In the genomic region with DNA sequence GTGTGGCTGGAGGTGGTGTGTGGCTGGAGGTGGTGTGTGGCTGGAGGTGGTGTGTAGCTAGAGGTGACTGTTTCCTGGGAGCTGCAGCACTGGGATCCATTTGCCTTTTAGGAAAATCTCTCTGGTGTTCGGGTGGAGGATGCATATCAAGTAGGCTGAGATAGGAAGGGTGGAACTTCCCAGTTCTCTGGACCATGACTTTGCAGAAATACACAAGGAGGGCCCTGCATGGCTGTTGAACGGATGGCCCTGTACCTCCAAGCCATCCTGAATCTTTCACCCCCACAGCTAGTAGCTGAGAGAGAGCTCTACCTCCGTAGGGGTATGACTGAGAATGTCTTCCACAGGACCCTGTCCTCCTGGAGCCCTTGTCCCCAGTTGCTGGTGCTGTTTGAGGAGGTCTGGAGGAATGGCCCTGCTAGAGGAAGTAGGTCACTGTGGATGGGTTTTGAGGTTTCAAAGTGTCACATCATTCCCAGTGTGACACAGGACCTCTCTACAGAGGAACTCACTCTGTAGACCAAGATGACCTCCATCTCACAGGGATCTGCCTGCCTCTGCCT, we compare ENCODE assay signal across 18 mouse cellular contexts. TPM values are rescaled to one million over a fixed set of nuclear protein-coding genes. Genes with fewer than 3 reads are reported as not detected.
DNase-seq lines count a peak whose midpoint lies in the region; ATAC-seq and TF ChIP-seq lines count a peak whose summit lies in the region.
"Had no signal": no experiment of that assay in that cellular context is flagged by ENCODE, and none has a peak within 500 bp of the region (broad histone marks: within the 10 kb centered on the region; RNA-seq: fewer than 3 reads in every experiment).

No protein-coding gene starts in this region.

- peak; percentile 69 for DNase-seq in c-Kit-positive CD71-positive TER-119-positive erythroid progenitor cells, embryonic 14.5 days (ENCODE audit: low spot score)
- peak; percentile 53 for DNase-seq in liver, embryonic 13.5 days
- DNase-seq in cerebellum, postnatal 10 days: no peak
- DNase-seq in lung, postnatal 0 days (ENCODE audit: low spot score): no peak
- DNase-seq: adrenal gland, postnatal 10 days; cerebellum, postnatal 25 days; heart, adult 18-20 months; kidney, adult 2 months; kidney, postnatal 36 days; thymus, postnatal 36 days had no signal

- 0 out of 2 replicates have a peak overlapping the region, but pooled peaks have one; percentile 2 for H3K9ac ChIP-seq in neural tube, embryonic 14.5 days (replicated peaks; ENCODE audit: low read depth, low read length)
- no peak overlapping the region for H3K9ac ChIP-seq in neural tube, embryonic 15.5 days (replicated peaks)
- H3K9ac ChIP-seq in liver, embryonic 13.5 days: peak overlapping the region; percentile 64
- no peak overlapping the region for H3K9ac ChIP-seq in lung, postnatal 0 days (replicated peaks; ENCODE audit: low read depth)
- H3K9ac ChIP-seq: embryonic facial prominence, embryonic 12.5 days; lung, embryonic 15.5 days had no signal

- TF ChIP-seq EP300 in lung, postnatal 0 days (IDR thresholded peaks at IDR 0.05): no peak

- TF ChIP-seq CTCF in lung, postnatal 0 days (IDR thresholded peaks at IDR 0.05): no peak

- H3K9me3 ChIP-seq in neural tube, embryonic 14.5 days (ENCODE audit: control insufficient read depth, low read length): no peaks in the 10 kb centered on the region
- no peaks in the 10 kb centered on the region for H3K9me3 ChIP-seq in neural tube, embryonic 15.5 days (replicated peaks)
- no peaks in the 10 kb centered on the region for H3K9me3 ChIP-seq in liver, embryonic 13.5 days (replicated peaks)
- H3K9me3 ChIP-seq in lung, postnatal 0 days (ENCODE audit: low read length): no peaks in the 10 kb centered on the region
- H3K9me3 ChIP-seq: embryonic facial prominence, embryonic 12.5 days; limb, embryonic 10.5 days; lung, embryonic 15.5 days had no signal

- no peak overlapping the region for H3K4me3 ChIP-seq in neural tube, embryonic 14.5 days (ENCODE audit: low read depth, low read length)
- H3K4me3 ChIP-seq in neural tube, embryonic 15.5 days (replicated peaks): no peak overlapping the region
- H3K4me3 ChIP-seq in liver, embryonic 13.5 days (replicated peaks): peak overlapping the region; percentile 16
- H3K4me3 ChIP-seq in lung, postnatal 0 days (ENCODE audit: low read depth, low read length): no peak overlapping the region
- H3K4me3 ChIP-seq: embryonic facial prominence, embryonic 12.5 days; limb, embryonic 10.5 days; lung, embryonic 15.5 days had no signal

- ATAC-seq in neural tube, embryonic 14.5 days (ENCODE audit: low read depth): no peak
- no peak for ATAC-seq in neural tube, embryonic 15.5 days (ENCODE audit: low FRiP score)
- peak; percentile 56 for ATAC-seq in liver, embryonic 13.5 days (ENCODE audit: low read depth)
- no peak for ATAC-seq in lung, postnatal 0 days
- ATAC-seq in megakaryocyte progenitor cell, adult 5-6 weeks (replicated peaks; ENCODE audit: poor library complexity): no peak
- ATAC-seq: hindbrain, postnatal 0 days had no signal

- H3K36me3 ChIP-seq in neural tube, embryonic 14.5 days (ENCODE audit: control insufficient read depth, insufficient read depth, low read length): no peaks in the 10 kb centered on the region
- no peaks in the 10 kb centered on the region for H3K36me3 ChIP-seq in neural tube, embryonic 15.5 days
- H3K36me3 ChIP-seq in liver, embryonic 13.5 days: no peaks in the 10 kb centered on the region
- H3K36me3 ChIP-seq in lung, postnatal 0 days (ENCODE audit: insufficient read depth, low read length): no peaks in the 10 kb centered on the region
- H3K36me3 ChIP-seq: embryonic facial prominence, embryonic 12.5 days; limb, embryonic 10.5 days; lung, embryonic 15.5 days had no signal

- H3K4me2 ChIP-seq in neural tube, embryonic 14.5 days (ENCODE audit: low read depth, low read length): no peak overlapping the region
- H3K4me2 ChIP-seq in neural tube, embryonic 15.5 days: no peak overlapping the region
- peak overlapping the region; percentile 60 for H3K4me2 ChIP-seq in liver, embryonic 13.5 days
- H3K4me2 ChIP-seq in lung, postnatal 0 days (replicated peaks; ENCODE audit: low read depth, low read length): no peak overlapping the region
- H3K4me2 ChIP-seq: embryonic facial prominence, embryonic 12.5 days; lung, embryonic 15.5 days; midbrain, embryonic 11.5 days had no signal

- no peak overlapping the region for H3K27ac ChIP-seq in neural tube, embryonic 14.5 days (ENCODE audit: low read depth, low read length)
- H3K27ac ChIP-seq in neural tube, embryonic 15.5 days (replicated peaks): no peak overlapping the region
- peak overlapping the region; percentile 97 for H3K27ac ChIP-seq in liver, embryonic 13.5 days
- no peak overlapping the region for H3K27ac ChIP-seq in lung, postnatal 0 days (ENCODE audit: low read length)
- H3K27ac ChIP-seq: embryonic facial prominence, embryonic 12.5 days; hindbrain, postnatal 0 days; limb, embryonic 10.5 days; lung, embryonic 15.5 days had no signal

- WGBS in neural tube, embryonic 14.5 days: 75% methylated on average over 3 of the region's 3 CpGs
- WGBS in neural tube, embryonic 15.5 days: 89% methylated on average over 3 of the region's 3 CpGs
- 19% methylated on average over 3 of the region's 3 CpGs for WGBS in liver, embryonic 13.5 days (ENCODE audit: insufficient replicate concordance)
- WGBS in lung, postnatal 0 days: 68% methylated on average over 3 of the region's 3 CpGs

- no peaks in the 10 kb centered on the region for H3K27me3 ChIP-seq in neural tube, embryonic 14.5 days (ENCODE audit: control insufficient read depth, insufficient read depth, low read length)
- H3K27me3 ChIP-seq in neural tube, embryonic 15.5 days (replicated peaks): no peaks in the 10 kb centered on the region
- H3K27me3 ChIP-seq in liver, embryonic 13.5 days: no peaks in the 10 kb centered on the region
- no peaks in the 10 kb centered on the region for H3K27me3 ChIP-seq in lung, postnatal 0 days (replicated peaks; ENCODE audit: insufficient read depth, low read length)
- H3K27me3 ChIP-seq: embryonic facial prominence, embryonic 12.5 days; lung, embryonic 15.5 days had no signal

- H3K4me1 ChIP-seq in neural tube, embryonic 14.5 days (ENCODE audit: control insufficient read depth, insufficient read depth, low read length): peaks cover 9% of the 10 kb centered on the region
- H3K4me1 ChIP-seq in neural tube, embryonic 15.5 days: peaks cover 20% of the 10 kb centered on the region
- H3K4me1 ChIP-seq in liver, embryonic 13.5 days (replicated peaks): peaks cover 79% of the 10 kb centered on the region
- no peaks in the 10 kb centered on the region for H3K4me1 ChIP-seq in lung, postnatal 0 days (ENCODE audit: insufficient read depth, low read depth, low read length)

RNA-seq across cellular contexts. Expression of a gene that starts 3.8 kb away (rescaled TPM):
- polyA plus RNA-seq in neural tube, embryonic 14.5 days (2014; fragmentation: Nextera tagmentation; extraction: Ambion mirVana): 9.9 and 11.5 TPM in 2 replicates
- polyA plus RNA-seq in neural tube, embryonic 15.5 days (2015; fragmentation: Nextera tagmentation; extraction: Ambion mirVana): 15.1 and 16.6 TPM in 2 replicates
- 96.5 and 121 TPM in 2 replicates for polyA plus RNA-seq in liver, embryonic 13.5 days (2015; fragmentation: Nextera tagmentation; extraction: Ambion mirVana)
- polyA plus RNA-seq in lung, postnatal 0 days (2015; fragmentation: Nextera tagmentation; extraction: Ambion mirVana): 21.7 and 25.7 TPM in 2 replicates
- total RNA-seq in megakaryocyte progenitor cell, adult 5-6 weeks (2015): 23.5 and 24.1 TPM in 2 replicates
- total RNA-seq in megakaryocyte progenitor cell, adult 5-6 weeks (2017): 48.2 and 49.2 TPM in 2 replicates

RNA-seq across cellular contexts. Expression of a gene that starts 48.0 kb away (rescaled TPM):
- polyA plus RNA-seq in neural tube, embryonic 14.5 days (2014; fragmentation: Nextera tagmentation; extraction: Ambion mirVana): 408 and 464 TPM in 2 replicates
- polyA plus RNA-seq in neural tube, embryonic 15.5 days (2015; fragmentation: Nextera tagmentation; extraction: Ambion mirVana): 412 and 499 TPM in 2 replicates
- 741 and 746 TPM in 2 replicates for polyA plus RNA-seq in liver, embryonic 13.5 days (2015; fragmentation: Nextera tagmentation; extraction: Ambion mirVana)
- polyA plus RNA-seq in lung, postnatal 0 days (2015; fragmentation: Nextera tagmentation; extraction: Ambion mirVana): 594 and 625 TPM in 2 replicates
- total RNA-seq in megakaryocyte progenitor cell, adult 5-6 weeks (2015): 1,629 and 1,793 TPM in 2 replicates
- total RNA-seq in megakaryocyte progenitor cell, adult 5-6 weeks (2017): 2,248 and 2,565 TPM in 2 replicates

Comparison
In these comparisons a context has a peak if more than half of its experiments do, and no peak if none do; other contexts are left out.
1. H3K9ac ChIP-seq: peak in neural tube, embryonic 14.5 days (single experiment) and liver, embryonic 13.5 days (single experiment); none in neural tube, embryonic 15.5 days (single experiment) and lung, postnatal 0 days (single experiment).
2. DNase-seq: peak in c-Kit-positive CD71-positive TER-119-positive erythroid progenitor cells, embryonic 14.5 days (single experiment) and liver, embryonic 13.5 days (single experiment); none in cerebellum, postnatal 10 days (0 of 2) and lung, postnatal 0 days (single experiment).